Mouse (Mus musculus) megakaryocyte progenitor cell, adult 5-6 weeks (primary cell): ENCODE results near the gene Tmem51. TPM values are rescaled to one million over a fixed set of nuclear protein-coding genes. Genes with fewer than 3 reads are reported as not detected.

ENCODE experiments used
- ATAC-seq: replicated peaks from 2 replicates; pipeline ENCODE4 v1.8.0; 2016; ENCODE audit warnings: mild to moderate bottlenecking, moderate TSS enrichment, inconsistent platforms; ENCODE audit not compliant: poor library complexity
- total RNA-seq, 2 experiments: library from RNA; stranded (forward) in 1 of 2; stranded (reverse) in 1 of 2; fragments of 157-497, 149-512 nt in 1 of 2; fragments of 200-1000 nt in 1 of 2; gene quantifications; 2 replicates each; pipeline versions ENCODE4 v1.2.3 to v1.2.4; 2015 to 2017

Gene Tmem51
- total RNA-seq, 2 experiments from 2014 or later = 0.47 to 0.87 TPM

- ATAC-seq = no peak
Observed at GRCm38 (mm10) chr4:142026965-142027364, 57.1 kb downstream of the Tmem51 start.

GRCm38 (mm10) chr4:142024536-142024935, 59.6 kb downstream of the Tmem51 start:
- no peak for ATAC-seq

GRCm38 (mm10) chr4:142023166-142023565, 60.9 kb downstream of the Tmem51 start:
- peak; percentile 80 for ATAC-seq

GRCm38 (mm10) chr4:142017686-142018085, 66.4 kb downstream of the Tmem51 start:
- peak; percentile 81 for ATAC-seq

GRCm38 (mm10) chr4:142014659-142015608, 69.2 kb downstream of the Tmem51 start, which contains the start of gene Fhad1:
Gene Fhad1, minus strand, starts transcription at chr4:142015082.
- peak; percentile 62 for ATAC-seq

- ATAC-seq = no peak
Observed at GRCm38 (mm10) chr4:142011236-142011635, 72.9 kb downstream of the Tmem51 start.

DNA sequence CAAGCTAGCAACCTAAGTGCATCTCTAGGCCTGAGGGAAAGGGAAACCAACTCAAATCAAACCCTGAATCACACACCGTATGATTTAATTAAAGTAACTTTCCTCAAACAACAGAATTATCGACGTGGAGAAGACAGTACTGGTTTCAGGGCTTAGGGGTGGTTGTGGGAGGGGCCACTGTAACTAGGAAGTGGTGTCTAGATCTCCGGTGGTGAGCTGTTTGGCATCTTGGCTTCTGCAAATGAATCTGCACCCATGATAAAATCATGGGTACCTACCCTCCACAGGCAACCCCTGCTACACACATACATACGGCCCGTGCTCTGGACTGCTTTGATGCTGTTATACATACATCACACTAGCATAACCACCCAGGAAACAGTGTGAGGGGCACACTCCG, 73.7 kb downstream of the Tmem51 start:
- peak; percentile 54; the same call in 1 of the 2 replicates for ATAC-seq

GRCm38 (mm10) chr4:142008206-142008605, 75.9 kb downstream of the Tmem51 start:
- ATAC-seq = no peak

DNA sequence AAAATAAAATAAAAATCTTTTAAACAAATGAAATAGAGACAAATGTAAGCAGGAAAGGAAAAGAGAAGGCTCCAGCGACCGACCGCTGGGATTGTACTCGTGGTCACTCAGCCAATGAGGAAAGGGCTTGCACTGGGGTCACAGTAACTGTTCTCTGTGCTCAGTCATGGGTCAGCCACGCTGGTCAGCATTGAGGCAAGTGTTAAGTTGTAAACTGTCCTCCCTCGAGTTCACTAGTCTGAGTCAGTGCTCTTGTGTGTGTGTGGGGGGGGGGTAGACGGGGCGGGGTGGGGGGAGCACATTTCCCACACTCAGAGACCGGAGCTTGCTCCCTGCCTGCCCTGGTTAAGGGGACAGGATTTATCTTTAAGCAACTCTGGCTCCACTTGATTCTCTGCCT, 83.5 kb downstream of the Tmem51 start:
- ATAC-seq = no peak

GRCm38 (mm10) chr4:141999494-142000074, 84.5 kb downstream of the Tmem51 start:
- ATAC-seq = peak; percentile 30; the same call in 1 of the 2 replicates

DNA sequence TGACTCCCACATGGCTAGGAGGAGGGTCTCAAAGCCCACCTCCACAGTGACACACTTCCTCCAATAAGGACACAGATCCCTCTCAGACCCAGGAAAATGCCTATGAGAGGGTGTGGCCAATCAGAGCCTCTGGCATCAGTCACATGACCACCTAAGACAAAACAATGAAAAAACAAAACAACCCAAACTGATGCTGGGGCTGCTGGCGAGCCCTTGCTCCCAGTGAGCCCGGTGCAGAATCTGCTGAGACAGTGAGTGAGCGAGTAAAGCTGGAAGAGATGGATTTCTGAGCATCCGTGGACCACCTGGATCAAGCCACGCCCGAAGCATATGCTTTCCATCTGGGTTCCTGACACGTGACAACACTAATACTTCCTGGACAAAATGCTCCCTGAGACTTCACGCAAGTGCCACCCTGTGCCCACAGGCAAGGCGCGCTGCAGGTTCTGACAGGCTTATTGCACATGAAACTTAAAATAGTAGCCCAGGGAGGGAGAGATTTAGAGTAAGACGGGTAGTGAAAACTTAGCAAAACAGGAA, 85.8 kb downstream of the Tmem51 start:
- peak; percentile 42 for ATAC-seq

DNA sequence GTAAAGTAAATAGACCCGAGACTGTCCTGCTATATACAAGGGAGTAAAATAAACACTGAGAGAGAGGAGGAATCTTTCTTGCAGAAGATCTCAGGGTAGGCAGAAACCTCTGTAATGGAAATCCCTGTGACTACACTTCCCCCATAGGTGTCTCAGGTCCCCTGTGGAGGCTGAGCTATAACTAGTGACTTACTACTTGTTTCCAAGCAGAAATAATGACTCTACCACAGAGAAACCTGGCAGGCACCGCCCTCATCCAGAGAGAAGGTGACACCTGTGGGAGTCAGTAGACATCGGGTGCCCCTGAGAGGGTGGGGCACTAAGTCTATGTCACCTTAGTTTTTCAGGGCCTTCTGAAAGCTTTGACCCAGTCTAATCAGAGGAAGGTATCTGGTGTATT, 87.2 kb downstream of the Tmem51 start:
- no peak for ATAC-seq

GRCm38 (mm10) chr4:141996086-141996485, 88.0 kb downstream of the Tmem51 start:
- ATAC-seq = no peak

- peak; percentile 91 for ATAC-seq
Observed at GRCm38 (mm10) chr4:141994062-141994471, 90.0 kb downstream of the Tmem51 start.

GRCm38 (mm10) chr4:141993347-141994061, 90.6 kb downstream of the Tmem51 start:
- ATAC-seq = peak; percentile 36

GRCm38 (mm10) chr4:141992530-141993204, 91.4 kb downstream of the Tmem51 start:
- no peak for ATAC-seq

- ATAC-seq = peak; percentile 42; the same call in 1 of the 2 replicates
Observed at GRCm38 (mm10) chr4:141988178-141988577, 95.9 kb downstream of the Tmem51 start.

DNA sequence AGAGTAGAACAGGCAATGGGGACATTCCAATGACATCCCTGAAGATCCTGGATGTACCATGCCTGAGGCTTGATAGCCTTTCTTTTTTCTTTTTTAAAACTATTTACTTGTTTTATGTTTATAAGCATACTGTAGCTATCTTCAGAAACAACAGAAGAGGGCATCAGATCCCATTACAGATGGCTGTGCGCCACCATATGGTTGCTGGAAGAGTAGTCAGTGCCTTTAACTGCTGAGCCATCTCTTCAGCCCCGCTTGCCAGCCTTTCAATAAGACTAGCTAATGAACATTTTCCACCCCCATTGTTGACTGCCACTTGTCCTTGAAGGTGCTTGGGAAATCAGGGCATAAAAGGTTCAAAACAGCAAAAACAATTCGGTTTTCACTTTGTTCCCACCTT, 100.4 kb downstream of the Tmem51 start:
- no peak for ATAC-seq

GRCm38 (mm10) chr4:141981475-141981874, 102.6 kb downstream of the Tmem51 start:
- no peak for ATAC-seq
